Mouse (Mus musculus) adrenal gland, postnatal 36 days (tissue): Measurements from ENCODE around the gene Zkscan3. TPM values are rescaled to one million over a fixed set of nuclear protein-coding genes. Genes with fewer than 3 reads are reported as not detected.

Source experiments
- DNase-seq, 2 experiments: peaks; one replicate each; pipeline ENCODE4 v3.0.0; 2021; ENCODE audit warnings: mixed read lengths in 1 of 2
- long read RNA-seq, 2 experiments: library from polyadenylated mRNA; stranded (forward); transcript quantifications; one replicate each; pipeline ENCODE4 v2.0.0; 2021; ENCODE audit warnings: borderline sequencing depth in 2 of 2
- total RNA-seq, 2 experiments: library from RNA; stranded (reverse); gene quantifications; 2 replicates each; pipeline ENCODE4 v1.2.3; 2021

Zkscan3 gene
- total RNA-seq, result 10 to 100 TPM; 55.6 to 64.5 TPM
- long read RNA-seq, experiment 1, transcript Zkscan3-201 (6 exons, 2,561 nt), result major isoform, 20 of 66 reads
- long read RNA-seq, experiment 1, transcript Zkscan3-203 (6 exons, 2,600 nt), result minor isoform, 18 of 66 reads
- long read RNA-seq, experiment 1, partial matches to known transcripts, result 8 of 66 reads
- long read RNA-seq, experiment 1, other reads (novel, unspliced or antisense), result 19 of 66 reads
- long read RNA-seq, experiment 2, transcript Zkscan3-201 (6 exons, 2,561 nt), result major isoform, 7 of 19 reads
- long read RNA-seq, experiment 2, transcript Zkscan3-203 (6 exons, 2,600 nt), result minor isoform, 5 of 19 reads
- long read RNA-seq, experiment 2, partial matches to known transcripts, result 2 of 19 reads
- long read RNA-seq, experiment 2, other reads (novel, unspliced or antisense), result 4 of 19 reads

- peak; percentile 88 to 92 for DNase-seq
Observed at GRCm38 (mm10) chr13:21402287-21402846, at the start of gene Zkscan3. TSS of gene Zkscan3 (minus strand) at chr13:21402755.

GRCm38 (mm10) chr13:21447856-21448614 lies 45.5 kb upstream of the Zkscan3 start:
- no peak for DNase-seq

GRCm38 (mm10) chr13:21446796-21447195 lies 44.2 kb upstream of the Zkscan3 start:
- no peak for DNase-seq

GRCm38 (mm10) chr13:21441207-21441572 lies 38.6 kb upstream of the Zkscan3 start:
- no peak for DNase-seq

GRCm38 (mm10) chr13:21440503-21441206 lies 38.1 kb upstream of the Zkscan3 start, which contains the start of gene Pgbd1:
TSS of gene Pgbd1 (minus strand) at chr13:21441058.
- DNase-seq, result peak; percentile 82 to 83

GRCm38 (mm10) chr13:21435476-21435875 lies 32.9 kb upstream of the Zkscan3 start:
- DNase-seq, result no peak

- no peak for DNase-seq
Observed at GRCm38 (mm10) chr13:21427631-21428030, 25.1 kb upstream of the Zkscan3 start.

GRCm38 (mm10) chr13:21423301-21423700 lies 20.7 kb upstream of the Zkscan3 start:
- DNase-seq, result peak; percentile 70 to 71

GRCm38 (mm10) chr13:21418865-21419264 lies 16.3 kb upstream of the Zkscan3 start:
- no peak for DNase-seq

- peak; percentile 22 to 42 for DNase-seq
Observed at GRCm38 (mm10) chr13:21417298-21418010, 14.9 kb upstream of the Zkscan3 start.

GRCm38 (mm10) chr13:21415750-21416149 lies 13.2 kb upstream of the Zkscan3 start:
- DNase-seq, result no peak

- no peak for DNase-seq
Observed at GRCm38 (mm10) chr13:21415266-21415665, 12.7 kb upstream of the Zkscan3 start.

- DNase-seq, result no peak
Observed at GRCm38 (mm10) chr13:21414231-21415212, 12.0 kb upstream of the Zkscan3 start.

GRCm38 (mm10) chr13:21408805-21409459 lies 6.4 kb upstream of the Zkscan3 start:
- no peak for DNase-seq

- peak; percentile 86 to 87 for DNase-seq
Observed at GRCm38 (mm10) chr13:21407969-21408804, 5.6 kb upstream of the Zkscan3 start.

GRCm38 (mm10) chr13:21407341-21407740 lies 4.8 kb upstream of the Zkscan3 start:
- DNase-seq, result no peak

GRCm38 (mm10) chr13:21402848-21403247 lies 293 bp upstream of the Zkscan3 start:
- DNase-seq, result no peak

GRCm38 (mm10) chr13:21401636-21402286 lies 794 bp downstream of the Zkscan3 start:
- no peak for DNase-seq
